Mouse (Mus musculus) hindbrain, embryonic 12.5 days (tissue): ENCODE data around the gene Slf2. TPM values are rescaled to one million over a fixed set of nuclear protein-coding genes. Genes with fewer than 3 reads are reported as not detected.

Experiments
- ATAC-seq: fragments of 200-750 bp; cut with Nextera tagmentation; 2 replicates; pipeline ENCODE4 v1.8.0; 2017; ENCODE audit warnings: moderate TSS enrichment; ENCODE audit not compliant: low FRiP score
- H3K27ac ChIP-seq: fragments of 300-500 bp; sonication (generic); 2 replicates; pipeline ENCODE4 v1.5.1; 2016; ENCODE audit warnings: mild to moderate bottlenecking
- H3K27me3 ChIP-seq: fragments of 300-500 bp; sonication (generic); 2 replicates; pipeline ENCODE4 v1.6.1; 2016; ENCODE audit warnings: mild to moderate bottlenecking
- H3K36me3 ChIP-seq: fragments of 300-500 bp; sonication (generic); 2 replicates; pipeline ENCODE4 v1.6.1; 2016; ENCODE audit warnings: mild to moderate bottlenecking
- H3K4me1 ChIP-seq: fragments of 300-500 bp; sonication (generic); 2 replicates; pipeline ENCODE4 v1.6.1; 2016
- H3K4me2 ChIP-seq: fragments of 300-500 bp; sonication (generic); replicated peaks from 2 replicates; pipeline ENCODE4 v1.6.1; 2016; ENCODE audit warnings: mild to moderate bottlenecking
- H3K4me3 ChIP-seq: fragments of 300-500 bp; sonication (generic); 2 replicates; pipeline ENCODE4 v1.5.1; 2016; ENCODE audit warnings: mild to moderate bottlenecking
- H3K9ac ChIP-seq: fragments of 300-500 bp; sonication (generic); 2 replicates; pipeline ENCODE4 v1.6.1; 2016; ENCODE audit warnings: mild to moderate bottlenecking, moderate library complexity
- H3K9me3 ChIP-seq: fragments of 300-500 bp; sonication (generic); replicated peaks from 2 replicates; pipeline ENCODE4 v1.6.1; 2016; ENCODE audit warnings: mild to moderate bottlenecking
- WGBS: fragments of 180-500 bp; shearing (Covaris S2); methylation state at CpG from one replicate; pipeline ENCODE4 v1.1.7; 2016; 5-methylcytosine and 5-hydroxymethylcytosine counted together
- polyA plus RNA-seq: library from polyadenylated mRNA; unstranded; fragments of >200 nt; fragmentation: Nextera tagmentation; extraction: Ambion mirVana; gene quantifications from 2 replicates; pipeline ENCODE4 v1.2.1, GENCODE M21; 2016

Slf2 gene
- polyA plus RNA-seq, 1 experiment from 2014 or later = 41.2 TPM

DNA sequence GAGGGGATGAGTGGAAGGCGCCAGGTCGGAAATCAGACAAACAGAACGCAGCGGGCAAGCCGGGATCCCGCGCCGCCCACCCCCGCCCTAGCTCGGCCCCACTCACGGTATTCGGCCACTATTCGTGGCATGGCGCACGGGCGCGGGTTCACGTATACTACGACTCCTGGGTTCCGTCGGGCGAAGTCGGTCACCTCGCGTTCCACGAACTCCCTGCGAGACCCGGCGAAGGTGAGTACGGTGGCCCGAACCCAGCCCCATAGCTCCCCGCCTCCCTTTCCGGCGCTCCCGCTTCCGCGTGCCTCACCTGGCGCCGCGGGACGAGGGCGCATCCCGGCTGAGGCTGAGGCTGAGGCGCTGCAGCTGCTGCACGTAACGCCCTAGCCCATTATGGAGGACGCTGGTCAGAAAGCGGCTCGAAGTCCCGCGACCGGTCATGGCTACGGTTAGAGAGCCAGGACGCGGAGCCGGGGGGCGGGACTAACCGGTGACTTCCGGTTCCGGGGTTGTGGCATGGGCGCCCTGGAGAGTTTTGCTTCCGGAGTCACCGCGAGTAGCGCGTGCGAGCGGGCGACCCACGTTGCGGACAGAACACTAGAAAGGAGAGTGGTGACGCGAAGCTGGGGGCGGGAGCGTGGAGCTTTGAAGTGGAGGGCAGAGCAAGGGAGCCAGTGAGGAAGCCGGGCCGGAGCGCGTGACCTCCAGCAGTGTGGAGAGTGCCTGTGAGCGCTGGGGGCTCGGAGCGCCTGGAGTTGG, 75.2 kb downstream of the Slf2 start, which contains the start of gene Mrpl43:
Gene Mrpl43, minus strand, starts transcription at position 486 of the 756 bp plus-strand sequence.
- peak; percentile 92 for ATAC-seq

DNA sequence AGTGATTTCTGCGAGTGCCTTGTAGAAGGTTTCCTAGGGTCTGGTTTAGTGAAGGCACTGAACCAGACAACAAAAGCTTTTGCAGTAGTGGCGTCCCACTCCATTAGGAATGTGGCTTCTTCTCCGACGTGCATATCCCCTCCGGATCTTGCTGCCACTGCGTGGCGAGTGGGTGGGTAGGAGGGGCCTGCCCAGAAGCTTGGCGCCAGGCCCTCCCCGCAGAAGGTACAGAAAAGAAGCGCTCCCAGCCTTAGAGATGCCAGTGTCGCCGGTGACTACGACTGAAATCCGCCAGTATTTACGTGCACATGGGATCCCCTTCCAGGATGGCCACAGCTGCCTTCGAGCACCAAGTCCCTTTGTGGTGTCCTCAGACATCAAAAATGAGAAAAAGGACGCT, 76.1 kb downstream of the Slf2 start:
- ATAC-seq = no peak
- 40% methylated on average over 17 of the region's 17 CpGs for WGBS
- H3K9me3 ChIP-seq = no peaks in the 10 kb centered on the region
- H3K4me3 ChIP-seq = peak overlapping the region; percentile 97
- H3K27me3 ChIP-seq = no peaks in the 10 kb centered on the region
- H3K27ac ChIP-seq = 0 out of 2 replicates have a peak overlapping the region, but pooled peaks have one; percentile 84
- peak overlapping the region; percentile 96 for H3K4me2 ChIP-seq
- peaks cover 52% of the 10 kb centered on the region for H3K36me3 ChIP-seq
- H3K9ac ChIP-seq = peak overlapping the region; percentile 89
- H3K4me1 ChIP-seq = peaks cover 20% of the 10 kb centered on the region

More for the DNA sequence above, 75.2 kb downstream of the Slf2 start, which contains the start of gene Mrpl43:
- Histone ChIP-seq H3K4me3 (peak within 1 kb of the TSS; percentile 97), H3K9ac (peak within 1 kb of the TSS; percentile 89), H3K4me2 (peak within 1 kb of the TSS; percentile 96), H3K4me1 (peaks cover 20% of the 10 kb centered on the region), H3K27me3 (no peaks in the 10 kb centered on the region), H3K9me3 (no peaks in the 10 kb centered on the region), H3K36me3 (peaks cover 52% of the 10 kb centered on the region), H3K27ac (peak within 1 kb of the TSS; percentile 84)
- WGBS = under 1% methylated on average over 82 of the region's 82 CpGs

DNA sequence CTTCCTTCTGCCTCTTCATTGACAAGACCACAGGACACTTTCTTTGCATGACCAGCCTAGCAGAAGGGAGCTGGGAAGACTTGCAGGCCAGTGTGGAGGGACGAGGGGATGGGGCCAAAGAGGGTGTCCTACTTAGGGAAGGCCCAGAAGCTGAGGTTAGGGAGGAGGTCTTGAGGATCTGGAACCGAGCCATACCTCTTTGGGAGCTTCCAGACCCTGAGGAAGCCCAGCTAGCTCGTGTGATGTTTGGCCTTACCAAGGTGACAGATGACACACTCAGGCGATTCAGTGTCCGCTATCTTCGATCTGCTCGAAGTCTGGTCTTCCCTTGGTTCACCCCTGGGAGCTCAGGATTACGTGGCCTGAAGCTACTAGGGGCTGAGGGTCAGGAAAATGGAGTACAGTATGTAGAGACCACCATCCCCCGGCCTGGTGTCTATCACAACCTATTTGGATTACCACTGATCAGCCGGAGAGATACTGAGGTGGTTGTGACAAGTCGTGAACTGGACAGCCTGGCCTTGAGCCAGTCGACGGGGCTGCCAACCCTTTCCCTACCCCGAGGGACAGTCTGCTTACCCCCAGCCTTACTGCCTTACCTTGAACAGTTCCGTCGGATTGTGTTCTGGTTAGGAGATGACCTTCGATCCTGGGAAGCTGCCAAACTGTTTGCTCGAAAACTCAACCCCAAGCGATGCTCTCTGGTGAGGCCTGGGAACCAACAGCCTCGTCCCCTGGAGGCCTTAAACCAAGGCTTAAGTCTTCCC, 76.7 kb downstream of the Slf2 start:
- WGBS = 94% methylated on average over 20 of the region's 20 CpGs
- no peaks in the 10 kb centered on the region for H3K9me3 ChIP-seq
- peak overlapping the region; percentile 96 for H3K4me2 ChIP-seq
- no peak for ATAC-seq
- no peaks in the 10 kb centered on the region for H3K27me3 ChIP-seq
- H3K9ac ChIP-seq = peak overlapping the region; percentile 89
- H3K4me1 ChIP-seq = peaks cover 23% of the 10 kb centered on the region
- H3K27ac ChIP-seq = no peak overlapping the region
- peak overlapping the region; percentile 97 for H3K4me3 ChIP-seq
- H3K36me3 ChIP-seq = peaks cover 49% of the 10 kb centered on the region

DNA sequence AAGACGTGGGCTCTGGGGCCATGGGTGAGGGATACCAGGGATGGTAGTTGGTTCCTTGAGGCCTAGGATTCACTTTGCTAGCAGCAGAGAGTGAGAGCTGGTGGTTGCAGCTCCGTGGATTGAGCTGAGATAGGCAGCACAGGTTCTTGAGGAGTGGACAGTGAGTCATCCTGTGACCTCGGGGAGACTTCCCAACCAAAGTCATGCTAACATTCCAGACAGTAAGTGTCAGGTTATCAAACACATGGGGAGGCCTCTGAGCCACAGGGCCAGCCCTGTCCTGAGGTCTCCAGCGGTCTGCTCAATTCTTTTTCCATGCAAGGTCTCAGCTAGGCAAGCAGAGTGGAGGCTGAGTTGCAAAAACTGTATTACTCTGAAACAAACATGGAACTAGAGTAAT, 79.7 kb downstream of the Slf2 start:
- H3K4me1 ChIP-seq = peaks cover 31% of the 10 kb centered on the region
- 94% methylated on average over 4 of the region's 4 CpGs for WGBS
- H3K36me3 ChIP-seq = peaks cover 28% of the 10 kb centered on the region
- H3K4me2 ChIP-seq = no peak overlapping the region
- H3K9ac ChIP-seq = no peak overlapping the region
- H3K4me3 ChIP-seq = no peak overlapping the region
- H3K9me3 ChIP-seq = no peaks in the 10 kb centered on the region
- ATAC-seq = no peak
- H3K27me3 ChIP-seq = peaks cover 4% of the 10 kb centered on the region; the same call in 1 of the 2 replicates
- H3K27ac ChIP-seq = no peak overlapping the region

DNA sequence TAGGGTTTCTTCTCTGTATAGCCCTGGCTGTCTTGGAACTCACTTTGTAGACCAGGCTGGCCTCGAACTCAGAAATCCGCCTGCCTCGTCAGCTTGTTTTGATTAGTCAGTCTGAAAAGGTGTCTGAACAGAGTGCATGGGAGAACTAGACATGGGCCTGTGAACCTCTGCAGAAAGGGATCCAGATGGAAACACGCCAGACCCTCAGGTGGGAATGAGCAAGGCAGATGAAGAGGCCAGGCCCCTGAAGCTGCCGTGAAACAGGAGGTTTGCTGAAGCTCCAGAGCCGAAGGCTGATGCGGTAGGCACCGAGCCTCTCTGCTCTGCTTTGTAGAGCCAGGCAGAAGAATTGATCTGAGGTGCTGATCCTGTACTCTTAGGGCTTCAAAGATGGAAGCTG, 81.3 kb downstream of the Slf2 start:
- Histone ChIP-seq H3K9ac (no peak overlapping the region), H3K36me3 (peaks cover 28% of the 10 kb centered on the region), H3K4me1 (peaks cover 41% of the 10 kb centered on the region), H3K27ac (peak overlapping the region; percentile 64), H3K9me3 (no peaks in the 10 kb centered on the region), H3K4me3 (no peak overlapping the region), H3K4me2 (no peak overlapping the region), H3K27me3 (peaks cover 4% of the 10 kb centered on the region; the same call in 1 of the 2 replicates)
- no peak for ATAC-seq
- 84% methylated on average over 8 of the region's 8 CpGs for WGBS

DNA sequence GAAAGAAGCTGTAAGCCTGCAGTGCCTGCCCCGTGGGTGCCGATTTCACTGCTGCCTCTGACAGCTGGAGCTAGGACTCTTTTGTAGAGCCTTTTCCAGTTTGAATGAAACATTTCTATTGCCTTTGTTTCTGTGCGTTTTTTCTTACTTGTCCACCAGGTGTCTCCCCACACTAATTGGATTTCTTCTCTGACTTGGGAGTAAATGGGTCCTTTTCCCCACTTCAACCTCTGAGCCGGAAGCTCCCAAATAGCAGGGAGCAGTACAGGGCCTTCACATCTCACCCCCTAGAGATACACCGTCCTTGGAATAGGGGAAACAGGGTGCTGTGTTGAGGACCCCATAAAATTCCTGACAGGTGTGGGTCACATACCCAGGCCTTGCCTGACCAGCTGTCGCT, 81.7 kb downstream of the Slf2 start:
- H3K36me3 ChIP-seq = peaks cover 28% of the 10 kb centered on the region
- peaks cover 39% of the 10 kb centered on the region for H3K4me1 ChIP-seq
- no peaks in the 10 kb centered on the region for H3K9me3 ChIP-seq
- H3K27me3 ChIP-seq = peaks cover 4% of the 10 kb centered on the region; the same call in 1 of the 2 replicates
- no peak overlapping the region for H3K4me3 ChIP-seq
- H3K9ac ChIP-seq = no peak overlapping the region
- WGBS = 46% methylated on average over 6 of the region's 6 CpGs
- peak overlapping the region; percentile 64 for H3K27ac ChIP-seq
- no peak for ATAC-seq
- H3K4me2 ChIP-seq = no peak overlapping the region

DNA sequence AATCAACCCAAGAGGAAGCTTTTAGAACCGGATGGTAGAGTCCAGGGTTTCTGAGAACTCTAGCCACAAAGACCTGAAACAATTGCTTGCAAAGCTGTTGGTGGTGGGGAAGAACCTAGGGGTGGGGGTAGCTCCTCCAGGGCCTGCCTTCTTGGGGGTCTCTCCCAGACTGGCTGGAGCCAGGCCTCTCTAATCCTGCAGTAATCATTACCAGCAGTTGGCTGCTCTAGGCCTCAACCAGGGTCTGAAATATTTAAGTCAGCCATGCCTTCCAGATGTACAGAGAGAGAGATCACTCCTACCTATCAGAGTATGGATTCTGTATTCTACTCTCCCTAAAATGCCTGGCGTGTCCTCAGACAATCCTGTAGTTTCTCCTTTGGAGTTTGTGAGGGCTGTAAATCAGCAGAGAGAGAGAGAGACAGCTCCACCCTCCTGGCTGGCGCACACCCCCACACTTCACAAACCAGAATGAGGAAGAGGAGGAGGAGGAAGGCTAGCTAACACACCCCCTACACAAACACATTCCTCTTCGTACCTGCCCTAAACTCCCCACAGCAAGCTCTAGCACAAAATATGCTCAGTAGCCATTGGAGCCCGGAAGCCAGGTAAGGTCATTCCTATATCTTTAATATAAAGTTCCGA, 82.8 kb downstream of the Slf2 start:
- peaks cover 40% of the 10 kb centered on the region for H3K4me1 ChIP-seq
- H3K27ac ChIP-seq = no peak overlapping the region
- 72% methylated on average over 6 of the region's 6 CpGs for WGBS

DNA sequence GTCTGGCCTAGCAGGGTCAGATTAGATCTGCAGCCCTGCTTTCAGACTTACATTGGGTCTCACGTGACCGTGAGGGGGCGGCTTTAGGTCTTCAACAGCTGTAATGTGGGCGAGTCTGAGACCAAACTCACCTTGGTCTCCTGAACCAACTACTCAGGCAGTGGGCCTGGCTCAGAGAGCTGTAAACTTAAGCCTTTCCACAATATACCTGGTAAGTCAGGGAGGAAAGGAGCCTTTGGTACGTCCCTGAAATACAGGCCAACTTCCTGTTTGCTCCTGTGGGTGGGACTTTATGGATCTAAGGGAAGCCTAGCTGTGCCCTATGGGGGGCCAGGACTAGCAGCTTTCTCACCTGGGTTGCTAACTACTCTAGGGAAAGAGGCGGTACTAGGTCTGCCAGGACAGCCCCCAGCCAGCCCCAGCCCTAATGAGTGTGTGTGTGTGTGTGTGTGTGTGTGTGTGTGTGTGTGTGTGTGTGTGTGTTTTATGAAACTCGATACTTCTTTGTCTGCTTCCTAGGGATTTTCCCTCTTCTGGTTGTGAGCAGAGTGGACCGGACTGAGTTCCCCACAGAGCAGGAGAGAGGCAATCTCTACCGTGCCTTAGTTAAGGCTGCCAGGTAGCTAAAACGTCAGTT, 83.5 kb downstream of the Slf2 start, which contains the start of gene Lzts2:
Gene Lzts2, plus strand, starts transcription at position 80 of the 637 bp plus-strand sequence.
- ATAC-seq = no peak
- H3K27me3 ChIP-seq = peaks cover 4% of the 10 kb centered on the region; the same call in 1 of the 2 replicates
- peaks cover 48% of the 10 kb centered on the region for H3K4me1 ChIP-seq
- no peaks in the 10 kb centered on the region for H3K9me3 ChIP-seq
- H3K9ac ChIP-seq = peak within 1 kb of the TSS; percentile 59
- H3K27ac ChIP-seq = peak within 1 kb of the TSS; percentile 98
- H3K36me3 ChIP-seq = peaks cover 24% of the 10 kb centered on the region
- peak within 1 kb of the TSS; percentile 60 for H3K4me3 ChIP-seq
- H3K4me2 ChIP-seq = peak within 1 kb of the TSS; percentile 91
- WGBS = 10% methylated on average over 10 of the region's 10 CpGs

More for the DNA sequence above, 82.8 kb downstream of the Slf2 start:
- H3K36me3 ChIP-seq = peaks cover 24% of the 10 kb centered on the region
- no peaks in the 10 kb centered on the region for H3K9me3 ChIP-seq
- no peak overlapping the region for H3K4me3 ChIP-seq
- H3K4me2 ChIP-seq = no peak overlapping the region
- H3K27me3 ChIP-seq = peaks cover 4% of the 10 kb centered on the region; the same call in 1 of the 2 replicates
- no peak for ATAC-seq
- H3K9ac ChIP-seq = no peak overlapping the region

DNA sequence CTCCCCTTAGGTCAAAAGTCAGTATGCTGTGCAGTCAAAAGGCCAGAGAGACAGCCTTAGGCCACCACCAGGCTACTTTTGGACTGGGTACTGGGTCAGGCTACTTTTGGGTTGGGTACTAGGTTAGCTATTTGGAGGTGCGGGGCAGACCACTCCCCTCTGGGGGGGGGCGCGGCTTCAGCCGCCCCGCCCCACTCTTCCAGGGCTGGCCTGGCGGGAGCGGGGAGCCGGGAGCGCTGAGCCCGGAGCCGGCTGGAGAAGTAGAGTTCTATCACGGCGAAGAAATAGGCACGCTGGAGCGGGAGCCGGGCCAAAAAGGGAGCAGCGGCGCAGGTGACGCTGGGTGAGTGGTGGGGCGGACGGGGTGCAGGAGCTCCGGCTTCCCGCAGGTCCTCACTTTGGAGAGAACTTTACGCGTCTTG, 84.0 kb downstream of the Slf2 start:
- no peak for ATAC-seq
- H3K4me1 ChIP-seq = peaks cover 52% of the 10 kb centered on the region
- H3K4me3 ChIP-seq = peak overlapping the region; percentile 60
- peaks cover 24% of the 10 kb centered on the region for H3K36me3 ChIP-seq
- H3K9ac ChIP-seq = peak overlapping the region; percentile 59
- no peaks in the 10 kb centered on the region for H3K9me3 ChIP-seq
- H3K27ac ChIP-seq = peak overlapping the region; percentile 98; the same call in 1 of the 2 replicates
- H3K27me3 ChIP-seq = peaks cover 4% of the 10 kb centered on the region; the same call in 1 of the 2 replicates
- peak overlapping the region; percentile 91 for H3K4me2 ChIP-seq
- WGBS = 1% methylated on average over 25 of the region's 25 CpGs

DNA sequence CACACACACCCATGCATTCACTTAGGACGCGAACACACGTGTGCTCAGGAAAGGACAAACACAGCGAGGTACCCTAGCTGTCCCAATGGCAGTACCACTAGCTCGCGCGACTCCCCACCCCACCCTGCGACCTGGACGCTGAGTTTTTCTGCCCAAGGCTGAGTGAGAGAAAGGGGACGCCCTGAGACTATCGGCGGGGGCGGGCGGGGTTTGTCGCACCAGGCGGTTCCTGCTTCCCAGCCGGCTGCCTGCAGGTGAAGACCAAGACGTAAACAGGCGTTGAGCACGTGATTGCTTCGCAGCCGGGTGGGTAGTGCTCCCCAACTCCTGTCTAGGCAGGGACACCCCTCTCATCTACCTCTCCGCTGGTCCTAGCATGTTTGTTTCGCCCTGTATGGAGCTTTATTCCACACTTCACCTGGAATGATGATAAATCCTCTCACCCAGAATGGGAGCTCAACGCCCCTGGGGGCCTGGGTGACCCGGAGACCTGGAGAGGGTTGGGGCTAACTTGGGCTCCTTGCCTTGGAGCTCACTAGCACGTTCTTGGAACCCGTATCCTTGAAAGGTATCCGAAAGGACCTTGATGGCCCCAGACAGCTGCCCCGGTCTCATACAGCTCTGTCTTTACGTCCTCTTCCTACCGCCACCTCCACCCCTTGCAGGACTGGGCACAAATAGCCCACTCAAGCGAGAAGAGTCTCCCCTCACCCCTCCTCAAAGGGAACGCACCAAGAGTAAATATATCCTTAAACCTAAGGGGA, 84.7 kb downstream of the Slf2 start:
- H3K4me3 ChIP-seq = peak overlapping the region; percentile 60
- peak overlapping the region; percentile 98 for H3K27ac ChIP-seq
- WGBS = 0% methylated on average over 34 of the region's 34 CpGs
- ATAC-seq = peak; percentile 29
- H3K36me3 ChIP-seq = peaks cover 17% of the 10 kb centered on the region
- peaks cover 60% of the 10 kb centered on the region for H3K4me1 ChIP-seq
- peak overlapping the region; percentile 91 for H3K4me2 ChIP-seq
- peak overlapping the region; percentile 59 for H3K9ac ChIP-seq
- H3K9me3 ChIP-seq = no peaks in the 10 kb centered on the region
- peaks cover 4% of the 10 kb centered on the region; the same call in 1 of the 2 replicates for H3K27me3 ChIP-seq
